Mouse (Mus musculus) liver, embryonic 11.5 days (tissue): Measurements from ENCODE around the gene Cchcr1. TPM values are rescaled to one million over a fixed set of nuclear protein-coding genes. Genes with fewer than 3 reads are reported as not detected.
"Not testable (repeated sequence)": the region's sequence is repeated elsewhere in the genome, so short reads cannot be mapped to it uniquely, and the experiment has no call there.

Experiments used
- ATAC-seq: fragments of 200-750 bp; cut with Nextera tagmentation; replicated peaks from 2 replicates; pipeline ENCODE4 v1.8.0; 2017; ENCODE audit warnings: moderate number of reproducible peaks, mild to moderate bottlenecking, moderate TSS enrichment, moderate library complexity; ENCODE audit not compliant: low FRiP score
- DNase-seq: peaks from one replicate; pipeline ENCODE4 v3.0.0-alpha.2; 2017; ENCODE audit warnings: low spot score
- H3K27ac ChIP-seq: fragments of 300-500 bp; sonication (generic); 2 replicates; pipeline ENCODE4 v1.5.1; 2014; ENCODE audit warnings: mild to moderate bottlenecking, low read depth, low read length, control low read depth
- H3K27me3 ChIP-seq: fragments of 300-500 bp; sonication (generic); replicated peaks from 2 replicates; pipeline ENCODE4 v1.6.1; 2014; ENCODE audit warnings: low read length, mixed read lengths; ENCODE audit not compliant: control insufficient read depth, insufficient read depth
- H3K36me3 ChIP-seq: fragments of 300-500 bp; sonication (generic); 2 replicates; pipeline ENCODE4 v1.6.1; 2014; ENCODE audit warnings: mild to moderate bottlenecking, low read length, moderate library complexity, mixed read lengths; ENCODE audit not compliant: control insufficient read depth, insufficient read depth
- H3K4me1 ChIP-seq: fragments of 300-500 bp; sonication (generic); replicated peaks from 2 replicates; pipeline ENCODE4 v1.6.1; 2014; ENCODE audit warnings: low read length, mixed read lengths; ENCODE audit not compliant: control insufficient read depth, insufficient read depth
- H3K4me2 ChIP-seq: fragments of 300-500 bp; sonication (generic); 2 replicates; pipeline ENCODE4 v1.6.1; 2014; ENCODE audit warnings: mild to moderate bottlenecking, control low read depth, moderate library complexity
- H3K4me3 ChIP-seq: fragments of 300-500 bp; sonication (generic); 2 replicates; pipeline ENCODE4 v1.5.1; 2014; ENCODE audit warnings: low read depth, low read length, control low read depth
- H3K9ac ChIP-seq: fragments of 300-500 bp; sonication (generic); 2 replicates; pipeline ENCODE4 v1.6.1; 2014; ENCODE audit warnings: low read depth, low read length, control low read depth
- H3K9me3 ChIP-seq: fragments of 300-500 bp; sonication (generic); 2 replicates; pipeline ENCODE4 v1.6.1; 2016; ENCODE audit warnings: low read length, inconsistent platforms, mixed read lengths; ENCODE audit not compliant: control insufficient read depth
- WGBS: fragments of 180-500 bp; shearing (Covaris S2); extraction: QIAGEN DNeasy Blood & Tissue Kit; methylation state at CpG from one replicate; pipeline ENCODE4 v1.1.7; 2014; 5-methylcytosine and 5-hydroxymethylcytosine counted together
- polyA plus RNA-seq: library from polyadenylated mRNA; unstranded; fragments of >200 nt; fragmentation: Nextera tagmentation; extraction: Ambion mirVana; gene quantifications from 2 replicates; pipeline ENCODE4 v1.2.1, GENCODE M21; 2014

Gene Cchcr1
- polyA plus RNA-seq = 13.4 and 14.2 TPM in 2 replicates

- under 1% methylated on average over 67 of the region's 67 CpGs for WGBS
- Histone ChIP-seq H3K27me3 (no peaks in the 10 kb centered on the region), H3K4me2 (peak within 1 kb of the TSS; percentile 93), H3K4me1 (peaks cover 10% of the 10 kb centered on the region), H3K36me3 (no peaks in the 10 kb centered on the region), H3K27ac (peak within 1 kb of the TSS; percentile 48), H3K9me3 (no peaks in the 10 kb centered on the region), H3K4me3 (peak within 1 kb of the TSS; percentile 71), H3K9ac (peak within 1 kb of the TSS; percentile 69)
- peak; percentile 96 for ATAC-seq
- DNase-seq = peak; percentile 98
Observed at GRCm38 (mm10) chr17:35516652-35517500, at the start of gene Cchcr1, which contains the start of gene Tcf19. TSS of gene Cchcr1 (plus strand) at chr17:35517100. TSS of gene Tcf19 (minus strand) at chr17:35516824.

DNA sequence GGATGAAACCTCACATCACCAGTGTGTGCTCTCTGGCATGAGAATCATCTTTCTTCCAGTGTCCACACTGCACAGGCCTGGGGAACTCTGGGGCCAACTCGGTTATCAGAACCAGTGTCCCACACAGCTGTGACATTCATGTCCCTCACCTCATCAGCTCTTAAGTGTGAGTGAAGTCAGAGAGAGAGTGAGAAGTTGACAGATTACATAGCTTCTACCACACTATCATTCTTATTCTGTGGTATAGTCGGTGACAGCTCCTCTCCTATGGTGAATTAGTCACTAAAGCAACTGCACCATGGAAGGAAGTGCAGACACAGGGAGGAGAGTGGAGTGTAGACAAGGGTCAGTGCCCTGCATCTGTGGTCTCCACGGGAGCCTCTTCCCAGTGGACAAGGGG, 48.0 kb upstream of the Cchcr1 start:
- H3K9ac ChIP-seq, H3K4me1 ChIP-seq, H3K4me2 ChIP-seq, H3K36me3 ChIP-seq, H3K9me3 ChIP-seq, DNase-seq, H3K27ac ChIP-seq, H3K4me3 ChIP-seq, ATAC-seq: not testable (repeated sequence)
- WGBS = 40% methylated on average over 3 of the region's 3 CpGs
- peaks cover 29% of the 10 kb centered on the region for H3K27me3 ChIP-seq

- H3K4me2 ChIP-seq = peak within 1 kb of the TSS; percentile 59
- H3K27me3 ChIP-seq = peaks cover 29% of the 10 kb centered on the region
- peak within 1 kb of the TSS; percentile 53 for H3K9ac ChIP-seq
- no peaks in the 10 kb centered on the region for H3K9me3 ChIP-seq
- no peaks in the 10 kb centered on the region for H3K36me3 ChIP-seq
- H3K27ac ChIP-seq = peak within 1 kb of the TSS; percentile 70; the same call in 1 of the 2 replicates
- ATAC-seq (peak; percentile 47; the same call in 1 of the 2 replicates), DNase-seq (peak; percentile 47)
- H3K4me1 ChIP-seq = no peaks in the 10 kb centered on the region; the same call in 1 of the 2 replicates
- 3% methylated on average over 71 of the region's 80 CpGs for WGBS
- peak within 1 kb of the TSS; percentile 47 for H3K4me3 ChIP-seq
Observed at GRCm38 (mm10) chr17:35469842-35470751, 46.8 kb upstream of the Cchcr1 start, which contains the start of gene H2-Q10. TSS of gene H2-Q10 (plus strand) at chr17:35470089.

- Histone ChIP-seq H3K27me3 (no peaks in the 10 kb centered on the region), H3K4me3 (no peak overlapping the region), H3K9me3 (no peaks in the 10 kb centered on the region), H3K36me3 (no peaks in the 10 kb centered on the region), H3K4me1 (no peaks in the 10 kb centered on the region), H3K9ac (no peak overlapping the region), H3K4me2 (no peak overlapping the region), H3K27ac (no peak overlapping the region)
- WGBS = 1% methylated on average over 9 of the region's 9 CpGs
- DNase-seq = no peak
- no peak for ATAC-seq
Observed at GRCm38 (mm10) chr17:35484066-35484465, 32.8 kb upstream of the Cchcr1 start.

DNA sequence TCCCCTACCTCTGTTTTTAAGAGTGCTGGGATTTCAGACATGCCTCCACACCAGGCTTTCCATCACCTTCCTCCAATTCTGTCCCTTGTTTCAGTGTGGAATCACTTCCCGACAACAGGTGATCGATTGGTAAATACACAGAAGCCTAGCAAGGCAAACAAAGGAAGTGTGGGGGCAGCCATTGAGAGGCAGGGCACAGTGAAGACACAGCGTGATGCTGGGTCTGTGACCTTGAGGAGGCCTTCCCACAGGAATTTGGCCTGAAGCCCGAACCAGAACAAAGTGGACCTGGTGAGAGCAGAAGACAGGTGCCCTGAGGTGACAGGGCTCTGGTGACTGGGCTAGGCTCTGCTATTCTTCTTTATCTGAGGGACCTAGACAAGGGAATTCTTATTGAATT, 31.2 kb upstream of the Cchcr1 start:
- DNase-seq (no peak), ATAC-seq (no peak)
- Histone ChIP-seq H3K27ac (peak overlapping the region; percentile 43), H3K36me3 (no peaks in the 10 kb centered on the region), H3K27me3 (no peaks in the 10 kb centered on the region), H3K9me3 (no peaks in the 10 kb centered on the region), H3K4me2 (no peak overlapping the region), H3K4me3 (no peak overlapping the region), H3K9ac (no peak overlapping the region), H3K4me1 (no peaks in the 10 kb centered on the region)
- WGBS = 39% methylated on average over 4 of the region's 4 CpGs

DNA sequence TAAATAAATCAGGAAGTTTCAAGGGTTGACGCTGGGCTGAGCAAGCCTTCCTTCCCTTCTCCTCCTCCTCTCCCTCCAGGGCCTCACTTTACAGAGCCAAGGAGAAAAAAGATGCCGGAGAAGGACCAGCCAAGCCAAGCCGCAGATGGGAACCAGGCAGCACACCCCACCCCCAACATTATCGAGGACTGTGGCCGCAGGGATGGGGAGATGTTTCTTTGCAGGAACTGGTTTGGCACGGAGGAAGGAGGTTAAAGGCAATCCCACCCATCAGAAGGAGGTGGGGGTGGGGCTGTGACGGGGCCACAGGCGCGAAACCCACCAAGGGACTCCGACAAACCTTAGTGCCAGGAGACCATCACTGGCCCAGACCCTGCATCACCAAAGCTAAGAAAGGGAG, 30.2 kb upstream of the Cchcr1 start:
- Histone ChIP-seq H3K4me2 (no peak overlapping the region), H3K27me3 (no peaks in the 10 kb centered on the region), H3K9ac (no peak overlapping the region), H3K27ac (no peak overlapping the region), H3K4me1 (no peaks in the 10 kb centered on the region), H3K4me3 (no peak overlapping the region), H3K9me3 (no peaks in the 10 kb centered on the region), H3K36me3 (no peaks in the 10 kb centered on the region)
- no peak for ATAC-seq
- 30% methylated on average over 10 of the region's 10 CpGs for WGBS
- DNase-seq = no peak

DNA sequence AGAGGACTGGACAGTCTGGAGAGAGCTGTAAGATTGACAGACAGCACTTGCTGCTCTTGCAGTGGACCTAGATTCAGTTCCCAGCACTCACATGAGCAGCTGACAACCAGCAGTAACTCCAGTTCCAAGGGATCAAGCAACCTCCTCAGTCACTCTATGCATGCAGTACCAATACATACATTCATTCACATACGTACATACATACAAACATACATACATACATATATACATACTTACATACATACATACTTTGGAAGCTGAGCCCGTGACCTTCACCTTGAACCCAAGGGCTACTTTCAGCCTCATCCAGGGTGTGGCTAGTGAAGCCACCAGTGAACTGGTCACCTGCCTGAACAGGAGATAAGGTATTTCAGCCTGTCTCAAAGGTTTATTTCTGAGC, 28.9 kb upstream of the Cchcr1 start:
- Histone ChIP-seq H3K9me3 (no peaks in the 10 kb centered on the region), H3K27me3 (no peaks in the 10 kb centered on the region), H3K4me2 (no peak overlapping the region), H3K36me3 (no peaks in the 10 kb centered on the region), H3K4me1 (no peaks in the 10 kb centered on the region), H3K27ac (no peak overlapping the region), H3K9ac (no peak overlapping the region), H3K4me3 (no peak overlapping the region)
- ATAC-seq (no peak), DNase-seq (no peak)
- WGBS = 90% methylated on average over 2 of the region's 2 CpGs

GRCm38 (mm10) chr17:35490320-35490719, 26.6 kb upstream of the Cchcr1 start:
- H3K9me3 ChIP-seq = no peaks in the 10 kb centered on the region
- H3K27me3 ChIP-seq = no peaks in the 10 kb centered on the region
- no peak overlapping the region for H3K4me2 ChIP-seq
- H3K9ac ChIP-seq = no peak overlapping the region
- DNase-seq = no peak
- H3K36me3 ChIP-seq = no peaks in the 10 kb centered on the region
- H3K4me1 ChIP-seq = no peaks in the 10 kb centered on the region
- H3K27ac ChIP-seq = no peak overlapping the region
- H3K4me3 ChIP-seq = no peak overlapping the region
- ATAC-seq = no peak
- 70% methylated on average over 5 of the region's 5 CpGs for WGBS
